Mouse (Mus musculus): ENCODE measurements around the gene Cpsf7.
A peak's percentile ranks its signal among the peaks of the same experiment; 100 is the strongest.

The Cpsf7 gene

GRCm38 (mm10) chr19:10561558-10562314 lies 36.7 kb downstream of the Cpsf7 start:
- DNase-seq: no peak

GRCm38 (mm10) chr19:10562351-10562750 lies 37.3 kb downstream of the Cpsf7 start:
- DNase-seq: no peak

GRCm38 (mm10) chr19:10564278-10564677 lies 39.2 kb downstream of the Cpsf7 start:
- DNase-seq: no peak

- DNase-seq: no peak
Observed at GRCm38 (mm10) chr19:10565217-10565616, 40.2 kb downstream of the Cpsf7 start.

GRCm38 (mm10) chr19:10569627-10570026 lies 44.6 kb downstream of the Cpsf7 start:
- no peak for DNase-seq

- DNase-seq: peak; percentile 88 to 89
Observed at GRCm38 (mm10) chr19:10576690-10577561, 51.9 kb downstream of the Cpsf7 start, which contains the start of the genes Cyb561a3 and Tmem138. Gene Cyb561a3 (plus strand): TSS chr19:10577172. Gene Tmem138 (minus strand): TSS chr19:10577362.

GRCm38 (mm10) chr19:10580102-10580501 lies 55.0 kb downstream of the Cpsf7 start:
- no peak for DNase-seq

GRCm38 (mm10) chr19:10580761-10581160 lies 55.7 kb downstream of the Cpsf7 start:
- DNase-seq: no peak

GRCm38 (mm10) chr19:10581984-10582383 lies 56.9 kb downstream of the Cpsf7 start:
- DNase-seq: peak; percentile 55 to 60

- no peak for DNase-seq
Observed at GRCm38 (mm10) chr19:10583550-10584146, 58.6 kb downstream of the Cpsf7 start.

- DNase-seq: peak; percentile 67 to 78
Observed at GRCm38 (mm10) chr19:10585112-10585511, 60.0 kb downstream of the Cpsf7 start.

GRCm38 (mm10) chr19:10587231-10587630 lies 62.2 kb downstream of the Cpsf7 start:
- DNase-seq: no peak

GRCm38 (mm10) chr19:10589127-10589857 lies 64.2 kb downstream of the Cpsf7 start:
- no peak for DNase-seq

- no peak for DNase-seq
Observed at GRCm38 (mm10) chr19:10590301-10590700, 65.2 kb downstream of the Cpsf7 start.

GRCm38 (mm10) chr19:10591659-10592377 lies 66.8 kb downstream of the Cpsf7 start:
- no peak for DNase-seq
